Mouse (Mus musculus) testis, adult 2 months (tissue): ENCODE results near the gene Acyp1.

Experiments used
- CTCF ChIP-seq: fragments of 200-500 bp; IDR thresholded peaks from 2 replicates; pipeline ENCODE4 v1.5.1; 2012; ENCODE audit warnings: low read depth, mild to moderate bottlenecking, inconsistent platforms, low read length, moderate library complexity; ENCODE audit not compliant: control insufficient read depth, insufficient read depth, insufficient replicate concordance
- POLR2A ChIP-seq: fragments of 200-500 bp; IDR thresholded peaks from 2 replicates; pipeline ENCODE4 v1.6.1; 2012; ENCODE audit warnings: low read depth, mild to moderate bottlenecking, inconsistent platforms, low read length, moderate library complexity; ENCODE audit not compliant: control insufficient read depth

GRCm38 (mm10) chr12:85280105-85280844 is 8.0 kb downstream of the Acyp1 start:
- TF ChIP-seq CTCF = no peak
- peak; percentile 78 for TF ChIP-seq POLR2A
